Mouse (Mus musculus) C3H10T1/2 (cell line): ENCODE results near the gene Hexb. TPM values are rescaled to one million over a fixed set of nuclear protein-coding genes. Genes with fewer than 3 reads are reported as not detected.

Source experiments
- polyA plus RNA-seq, 2 experiments: library from polyadenylated mRNA; unstranded; fragments of >200 nt; fragmentation: generic; extraction: Trizol; gene quantifications; one replicate each; pipeline ENCODE4 v1.2.1; 2012; ENCODE audit warnings: missing spikeins in 2 of 2

Hexb gene
- polyA plus RNA-seq, result 10 to 100 TPM; 11.6 to 73.5 TPM

GRCm38 (mm10) chr13:97197932-97198562 is at the start of gene Hexb:
TSS of gene Hexb (minus strand) at chr13:97198357.

DNA sequence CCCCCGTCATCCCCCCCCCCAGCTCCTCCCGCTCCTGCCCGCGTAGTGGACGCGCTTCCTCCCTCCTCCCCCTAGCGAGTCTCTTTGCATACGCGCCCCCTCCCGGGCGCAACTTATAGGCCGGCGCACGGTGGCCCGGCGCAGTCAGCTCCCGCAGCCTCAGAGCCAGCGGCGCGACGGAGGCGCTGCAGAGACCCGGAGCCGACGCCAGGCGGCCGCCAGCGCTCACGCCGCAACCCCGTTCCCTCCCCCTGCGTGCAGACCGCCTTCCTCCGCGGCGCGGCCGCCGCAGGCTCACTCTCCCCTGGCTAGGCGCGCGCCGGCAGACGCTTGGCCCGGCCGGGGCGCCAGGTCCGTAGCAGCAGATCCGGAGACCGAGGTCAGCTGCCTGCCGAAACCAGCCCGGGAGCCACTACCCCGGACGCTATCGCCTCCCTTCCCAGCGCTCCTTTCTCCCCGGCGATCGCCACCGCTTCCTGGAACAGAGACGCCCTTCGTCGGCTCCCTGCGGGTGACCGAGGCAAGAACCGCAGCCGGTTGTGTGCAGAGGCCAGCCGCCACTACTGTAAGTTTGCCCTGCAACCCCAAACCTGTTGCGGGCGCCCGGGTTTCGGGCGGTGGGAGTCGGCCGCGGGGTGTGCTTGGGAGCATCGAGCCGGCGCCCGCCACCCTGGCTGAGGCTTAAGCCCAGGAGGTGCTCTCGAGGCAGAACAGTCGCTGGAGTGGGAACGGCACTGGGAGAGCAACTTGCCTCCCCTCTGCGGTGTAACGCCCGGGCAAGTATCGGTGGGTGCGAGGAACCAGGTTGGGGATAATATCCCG is 43.0 kb upstream of the Hexb start, which contains the start of gene Enc1:
Enc1 (plus strand) TSS at position 141 of the 822 bp plus-strand sequence.

GRCm38 (mm10) chr13:97137466-97138400 is 60.4 kb downstream of the Hexb start, which contains the start of the genes Gfm2 and Nsa2:
TSS of gene Gfm2 (plus strand) at chr13:97137937.
TSS of gene Nsa2 (minus strand) at chr13:97137937.

Other genes with a start within 250 kb of the Hexb start
- not detected for gene 1700029F12Rik, start 164.0 kb downstream of the Hexb start, polyA plus RNA-seq
- gene Fam169a, start 131.1 kb downstream of the Hexb start, polyA plus RNA-seq, result under 1 TPM; 0.01 to 0.05 TPM
- 10 to 100 TPM in 1 of 2 experiments, 1 to 10 TPM in 1; 6.5 to 15.6 TPM for gene Gm6169, start 99.1 kb downstream of the Hexb start, polyA plus RNA-seq
- 10 to 100 TPM in 1 of 2 experiments, 1 to 10 TPM in 1; 3.4 to 10.0 TPM for gene Gfm2, start 60.4 kb downstream of the Hexb start, polyA plus RNA-seq
- gene Nsa2, start 60.4 kb downstream of the Hexb start, polyA plus RNA-seq, result 100 to 1,000 TPM in 1 of 2 experiments, 10 to 100 TPM in 1; 55.4 to 146 TPM
- 10 to 100 TPM in 1 of 2 experiments, 1 to 10 TPM in 1; 2.6 to 75.2 TPM for gene Enc1, start 42.7 kb upstream of the Hexb start, polyA plus RNA-seq